Mouse (Mus musculus) testis, adult 2 months (tissue): ENCODE results near the gene Vmp1. TPM values are rescaled to one million over a fixed set of nuclear protein-coding genes. Genes with fewer than 3 reads are reported as not detected.

ENCODE experiments used
- H3K27ac ChIP-seq: fragments of 200-500 bp; 2 replicates; pipeline ENCODE4 v1.5.1; 2012; ENCODE audit warnings: low read depth, low read length; ENCODE audit not compliant: control insufficient read depth, insufficient read depth
- H3K27me3 ChIP-seq: fragments of 200-500 bp; 2 replicates; pipeline ENCODE4 v1.6.1; 2012; ENCODE audit warnings: mild to moderate bottlenecking, low read length, moderate library complexity; ENCODE audit not compliant: control insufficient read depth, insufficient read depth
- H3K36me3 ChIP-seq: fragments of 200-500 bp; 2 replicates; pipeline ENCODE4 v1.6.1; 2012; ENCODE audit warnings: mild to moderate bottlenecking, low read length; ENCODE audit not compliant: control insufficient read depth, insufficient read depth
- H3K4me1 ChIP-seq: fragments of 200-500 bp; 2 replicates; pipeline ENCODE4 v1.6.1; 2012; ENCODE audit warnings: low read length; ENCODE audit not compliant: control insufficient read depth, insufficient read depth
- H3K4me3 ChIP-seq: fragments of 200-500 bp; 2 replicates; pipeline ENCODE4 v1.5.1; 2012; ENCODE audit warnings: low read depth, mild to moderate bottlenecking, low read length, moderate library complexity, mixed read lengths; ENCODE audit not compliant: control insufficient read depth
- CTCF ChIP-seq: fragments of 200-500 bp; IDR thresholded peaks from 2 replicates; pipeline ENCODE4 v1.5.1; 2012; ENCODE audit warnings: low read depth, mild to moderate bottlenecking, inconsistent platforms, low read length, moderate library complexity; ENCODE audit not compliant: control insufficient read depth, insufficient read depth, insufficient replicate concordance
- POLR2A ChIP-seq: fragments of 200-500 bp; IDR thresholded peaks from 2 replicates; pipeline ENCODE4 v1.6.1; 2012; ENCODE audit warnings: low read depth, mild to moderate bottlenecking, inconsistent platforms, low read length, moderate library complexity; ENCODE audit not compliant: control insufficient read depth
- polyA plus RNA-seq: library from polyadenylated mRNA; depleted of rRNA; stranded (reverse); fragments of >200 nt; gene quantifications from 2 replicates; pipeline ENCODE4 v1.2.3, GENCODE M21; 2012

The Vmp1 gene
- polyA plus RNA-seq, 1 experiment: 19.0 TPM

GRCm38 (mm10) chr11:86717306-86718065 lies 33.9 kb upstream of the Vmp1 start:
- Histone ChIP-seq H3K4me3 (no peak overlapping the region), H3K27ac (no peak overlapping the region), H3K36me3 (peaks cover 2% of the 10 kb centered on the region), H3K27me3 (no peaks in the 10 kb centered on the region), H3K4me1 (no peaks in the 10 kb centered on the region)
- TF ChIP-seq POLR2A: no peak
- TF ChIP-seq CTCF: no peak

- TF ChIP-seq CTCF: no peak
- TF ChIP-seq POLR2A: no peak
- no peaks in the 10 kb centered on the region for H3K27me3 ChIP-seq
- H3K36me3 ChIP-seq: peaks cover 4% of the 10 kb centered on the region; the same call in 1 of the 2 replicates
- no peak overlapping the region for H3K4me3 ChIP-seq
- H3K27ac ChIP-seq: no peak overlapping the region
- no peaks in the 10 kb centered on the region for H3K4me1 ChIP-seq
Measured at GRCm38 (mm10) chr11:86714606-86715005, 31.0 kb upstream of the Vmp1 start.

- H3K27ac ChIP-seq: no peak overlapping the region
- TF ChIP-seq POLR2A: no peak
- TF ChIP-seq CTCF: no peak
- H3K36me3 ChIP-seq: peaks cover 1% of the 10 kb centered on the region
- no peak overlapping the region for H3K4me3 ChIP-seq
- H3K27me3 ChIP-seq: no peaks in the 10 kb centered on the region
- no peaks in the 10 kb centered on the region for H3K4me1 ChIP-seq
Measured at GRCm38 (mm10) chr11:86701151-86701550, 17.5 kb upstream of the Vmp1 start.

- no peak overlapping the region for H3K27ac ChIP-seq
- TF ChIP-seq POLR2A (no peak), CTCF (no peak)
- H3K4me3 ChIP-seq: no peak overlapping the region
- no peaks in the 10 kb centered on the region for H3K4me1 ChIP-seq
- H3K27me3 ChIP-seq: no peaks in the 10 kb centered on the region
- peaks cover 1% of the 10 kb centered on the region; the same call in 1 of the 2 replicates for H3K36me3 ChIP-seq
Measured at GRCm38 (mm10) chr11:86695461-86695860, 11.8 kb upstream of the Vmp1 start.

- H3K27me3 ChIP-seq: no peaks in the 10 kb centered on the region
- H3K4me3 ChIP-seq: no peak overlapping the region
- TF ChIP-seq POLR2A: no peak
- no peak for TF ChIP-seq CTCF
- H3K36me3 ChIP-seq: 0 out of 2 replicates have a peak, but pooled peaks cover 1% of the 10 kb centered on the region
- H3K4me1 ChIP-seq: no peaks in the 10 kb centered on the region
- no peak overlapping the region for H3K27ac ChIP-seq
Measured at GRCm38 (mm10) chr11:86692546-86692945, 8.9 kb upstream of the Vmp1 start.

- H3K27ac ChIP-seq: no peak overlapping the region
- no peaks in the 10 kb centered on the region for H3K27me3 ChIP-seq
- TF ChIP-seq POLR2A (no peak), CTCF (no peak)
- H3K4me3 ChIP-seq: no peak overlapping the region
- H3K4me1 ChIP-seq: no peaks in the 10 kb centered on the region
- 0 out of 2 replicates have a peak, but pooled peaks cover 1% of the 10 kb centered on the region for H3K36me3 ChIP-seq
Measured at GRCm38 (mm10) chr11:86691956-86692355, 8.3 kb upstream of the Vmp1 start.

- Histone ChIP-seq H3K4me1 (no peaks in the 10 kb centered on the region), H3K27me3 (no peaks in the 10 kb centered on the region), H3K27ac (no peak overlapping the region), H3K36me3 (0 out of 2 replicates have a peak, but pooled peaks cover 1% of the 10 kb centered on the region), H3K4me3 (no peak overlapping the region)
- TF ChIP-seq POLR2A (no peak), CTCF (no peak)
Measured at GRCm38 (mm10) chr11:86691482-86691881, 7.8 kb upstream of the Vmp1 start.

- TF ChIP-seq POLR2A (no peak), CTCF (no peak)
- Histone ChIP-seq H3K36me3 (0 out of 2 replicates have a peak, but pooled peaks cover under 1% of the 10 kb centered on the region), H3K4me1 (no peaks in the 10 kb centered on the region)
Measured at GRCm38 (mm10) chr11:86690383-86690782, 6.7 kb upstream of the Vmp1 start.

More at GRCm38 (mm10) chr11:86690383-86690782, 6.7 kb upstream of the Vmp1 start:
- no peaks in the 10 kb centered on the region for H3K27me3 ChIP-seq
- no peak overlapping the region for H3K4me3 ChIP-seq
- no peak overlapping the region for H3K27ac ChIP-seq
